Mouse (Mus musculus): ENCODE data around the gene Col16a1. TPM values are rescaled to one million over a fixed set of nuclear protein-coding genes. Genes with fewer than 3 reads are reported as not detected.
A peak's percentile ranks its signal among the peaks of the same experiment; 100 is the strongest.

Gene Col16a1
- polyA plus RNA-seq, 1 experiment from 2014 or later: 47.7 TPM

- WGBS: 69% methylated on average over 19 of the region's 19 CpGs
Observed at GRCm38 (mm10) chr4:130081345-130082190, 33.9 kb downstream of the Col16a1 start.

GRCm38 (mm10) chr4:130082211-130082610 is 34.6 kb downstream of the Col16a1 start:
- no peak overlapping the region for H3K9ac ChIP-seq (ENCODE audit: low read length)
- no peaks in the 10 kb centered on the region for H3K9me3 ChIP-seq (ENCODE audit: control insufficient read depth, low read length)
- 41% methylated on average over 9 of the region's 9 CpGs for WGBS
- no peak for DNase-seq (ENCODE audit: low spot score)
- H3K4me1 ChIP-seq (replicated peaks; ENCODE audit: control insufficient read depth, insufficient read depth): no peaks in the 10 kb centered on the region
- H3K4me2 ChIP-seq (replicated peaks; ENCODE audit: low read depth): no peak overlapping the region
- no peak overlapping the region for H3K4me3 ChIP-seq (ENCODE audit: low read depth, low read length)
- ATAC-seq (ENCODE audit: low FRiP score, low TSS enrichment): no peak
- no peaks in the 10 kb centered on the region for H3K27me3 ChIP-seq (ENCODE audit: control insufficient read depth, insufficient read depth, low read length)
- H3K36me3 ChIP-seq (ENCODE audit: control insufficient read depth, insufficient read depth, low read length): no peaks in the 10 kb centered on the region
- TF ChIP-seq EP300 (optimal IDR thresholded peaks at IDR 0.05): no peak
- no peak for TF ChIP-seq CTCF (IDR thresholded peaks at IDR 0.05; ENCODE audit: low read depth)
- H3K27ac ChIP-seq (replicated peaks): no peak overlapping the region

More at GRCm38 (mm10) chr4:130081345-130082190, 33.9 kb downstream of the Col16a1 start:
- DNase-seq (ENCODE audit: low spot score) (peak; percentile 30), ATAC-seq (ENCODE audit: low FRiP score, low TSS enrichment) (peak; percentile 19; the same call in 1 of the 2 replicates)
- no peaks in the 10 kb centered on the region for H3K27me3 ChIP-seq (ENCODE audit: control insufficient read depth, insufficient read depth, low read length)
- no peak overlapping the region for H3K9ac ChIP-seq (ENCODE audit: low read length)
- H3K9me3 ChIP-seq (ENCODE audit: control insufficient read depth, low read length): no peaks in the 10 kb centered on the region
- TF ChIP-seq EP300 (optimal IDR thresholded peaks at IDR 0.05) (no peak), CTCF (IDR thresholded peaks at IDR 0.05; ENCODE audit: low read depth) (no peak)
- no peak overlapping the region for H3K4me2 ChIP-seq (replicated peaks; ENCODE audit: low read depth)
- H3K4me3 ChIP-seq (ENCODE audit: low read depth, low read length): no peak overlapping the region
- no peaks in the 10 kb centered on the region for H3K4me1 ChIP-seq (replicated peaks; ENCODE audit: control insufficient read depth, insufficient read depth)
- H3K36me3 ChIP-seq (ENCODE audit: control insufficient read depth, insufficient read depth, low read length): no peaks in the 10 kb centered on the region
- H3K27ac ChIP-seq (replicated peaks): no peak overlapping the region

GRCm38 (mm10) chr4:130084331-130084945 is 36.8 kb downstream of the Col16a1 start:
- peak; percentile 31 for DNase-seq (ENCODE audit: low spot score)
- H3K4me1 ChIP-seq (replicated peaks; ENCODE audit: control insufficient read depth, insufficient read depth): no peaks in the 10 kb centered on the region

GRCm38 (mm10) chr4:130085246-130085820 is 37.7 kb downstream of the Col16a1 start:
- Histone ChIP-seq H3K36me3 (ENCODE audit: control insufficient read depth, insufficient read depth, low read length) (peaks cover 2% of the 10 kb centered on the region; the same call in 1 of the 2 replicates), H3K4me1 (replicated peaks; ENCODE audit: control insufficient read depth, insufficient read depth) (no peaks in the 10 kb centered on the region), H3K4me3 (ENCODE audit: low read depth, low read length) (no peak overlapping the region), H3K9ac (ENCODE audit: low read length) (no peak overlapping the region), H3K27me3 (ENCODE audit: control insufficient read depth, insufficient read depth, low read length) (no peaks in the 10 kb centered on the region), H3K9me3 (ENCODE audit: control insufficient read depth, low read length) (no peaks in the 10 kb centered on the region), H3K4me2 (replicated peaks; ENCODE audit: low read depth) (no peak overlapping the region), H3K27ac (replicated peaks) (no peak overlapping the region)
- DNase-seq (ENCODE audit: low spot score) (no peak), ATAC-seq (ENCODE audit: low FRiP score, low TSS enrichment) (no peak)
- 71% methylated on average over 12 of the region's 12 CpGs for WGBS
- TF ChIP-seq CTCF (IDR thresholded peaks at IDR 0.05; ENCODE audit: low read depth): no peak
- no peak for TF ChIP-seq EP300 (optimal IDR thresholded peaks at IDR 0.05)

More at GRCm38 (mm10) chr4:130084331-130084945, 36.8 kb downstream of the Col16a1 start:
- ATAC-seq (ENCODE audit: low FRiP score, low TSS enrichment): peak; percentile 27; the same call in 1 of the 2 replicates
- Histone ChIP-seq H3K4me2 (replicated peaks; ENCODE audit: low read depth) (no peak overlapping the region), H3K4me3 (ENCODE audit: low read depth, low read length) (no peak overlapping the region), H3K9ac (ENCODE audit: low read length) (no peak overlapping the region), H3K27ac (replicated peaks) (no peak overlapping the region), H3K9me3 (ENCODE audit: control insufficient read depth, low read length) (no peaks in the 10 kb centered on the region), H3K27me3 (ENCODE audit: control insufficient read depth, insufficient read depth, low read length) (no peaks in the 10 kb centered on the region), H3K36me3 (ENCODE audit: control insufficient read depth, insufficient read depth, low read length) (peaks cover 2% of the 10 kb centered on the region; the same call in 1 of the 2 replicates)
- whole genome bisulfite sequencing: 38% methylated on average over 7 of the region's 7 CpGs
- no peak for TF ChIP-seq EP300 (optimal IDR thresholded peaks at IDR 0.05)
- TF ChIP-seq CTCF (IDR thresholded peaks at IDR 0.05; ENCODE audit: low read depth): no peak

GRCm38 (mm10) chr4:130087293-130087692 is 39.7 kb downstream of the Col16a1 start:
- peaks cover 2% of the 10 kb centered on the region; the same call in 1 of the 2 replicates for H3K36me3 ChIP-seq (ENCODE audit: control insufficient read depth, insufficient read depth, low read length)
- DNase-seq (ENCODE audit: low spot score) (peak; percentile 91), ATAC-seq (ENCODE audit: low FRiP score, low TSS enrichment) (peak; percentile 52)
- TF ChIP-seq EP300 (optimal IDR thresholded peaks at IDR 0.05) (no peak), CTCF (IDR thresholded peaks at IDR 0.05; ENCODE audit: low read depth) (peak; percentile 99)
- H3K27me3 ChIP-seq (ENCODE audit: control insufficient read depth, insufficient read depth, low read length): no peaks in the 10 kb centered on the region
- WGBS: 17% methylated on average over 7 of the region's 7 CpGs
- H3K27ac ChIP-seq (replicated peaks): no peak overlapping the region
- H3K4me2 ChIP-seq (replicated peaks; ENCODE audit: low read depth): no peak overlapping the region
- no peak overlapping the region for H3K9ac ChIP-seq (ENCODE audit: low read length)
- no peaks in the 10 kb centered on the region for H3K4me1 ChIP-seq (replicated peaks; ENCODE audit: control insufficient read depth, insufficient read depth)
- H3K9me3 ChIP-seq (ENCODE audit: control insufficient read depth, low read length): no peaks in the 10 kb centered on the region
- no peak overlapping the region for H3K4me3 ChIP-seq (ENCODE audit: low read depth, low read length)

All from stomach, postnatal 0 days (tissue).